Mouse (Mus musculus) ES-Bruce4 (cell line): ENCODE data around the gene Gsdma2.

Source experiments
- CTCF ChIP-seq: IDR thresholded peaks from one replicate; pipeline ENCODE4 v1.8.1; 2011; ENCODE audit warnings: low read depth, low read length
- EP300 ChIP-seq: IDR thresholded peaks from 2 replicates; pipeline ENCODE4 v1.6.1; 2011; ENCODE audit warnings: low read depth, low read length; ENCODE audit not compliant: insufficient read depth
- POLR2A ChIP-seq: IDR thresholded peaks from one replicate; pipeline ENCODE4 v1.8.1; 2011; ENCODE audit warnings: low read length; ENCODE audit not compliant: insufficient read depth

GRCm38 (mm10) chr11:98697225-98697624 lies 50.7 kb downstream of the Gsdma2 start:
- TF ChIP-seq CTCF (no peak), POLR2A (no peak), EP300 (no peak)
